Mouse (Mus musculus): Measurements from ENCODE around the gene Tnfrsf25. TPM values are rescaled to one million over a fixed set of nuclear protein-coding genes. Genes with fewer than 3 reads are reported as not detected.
A peak's percentile ranks its signal among the peaks of the same experiment; 100 is the strongest.

Gene Tnfrsf25
- polyA plus RNA-seq, 2 experiments = 0.15 to 0.93 TPM

DNA sequence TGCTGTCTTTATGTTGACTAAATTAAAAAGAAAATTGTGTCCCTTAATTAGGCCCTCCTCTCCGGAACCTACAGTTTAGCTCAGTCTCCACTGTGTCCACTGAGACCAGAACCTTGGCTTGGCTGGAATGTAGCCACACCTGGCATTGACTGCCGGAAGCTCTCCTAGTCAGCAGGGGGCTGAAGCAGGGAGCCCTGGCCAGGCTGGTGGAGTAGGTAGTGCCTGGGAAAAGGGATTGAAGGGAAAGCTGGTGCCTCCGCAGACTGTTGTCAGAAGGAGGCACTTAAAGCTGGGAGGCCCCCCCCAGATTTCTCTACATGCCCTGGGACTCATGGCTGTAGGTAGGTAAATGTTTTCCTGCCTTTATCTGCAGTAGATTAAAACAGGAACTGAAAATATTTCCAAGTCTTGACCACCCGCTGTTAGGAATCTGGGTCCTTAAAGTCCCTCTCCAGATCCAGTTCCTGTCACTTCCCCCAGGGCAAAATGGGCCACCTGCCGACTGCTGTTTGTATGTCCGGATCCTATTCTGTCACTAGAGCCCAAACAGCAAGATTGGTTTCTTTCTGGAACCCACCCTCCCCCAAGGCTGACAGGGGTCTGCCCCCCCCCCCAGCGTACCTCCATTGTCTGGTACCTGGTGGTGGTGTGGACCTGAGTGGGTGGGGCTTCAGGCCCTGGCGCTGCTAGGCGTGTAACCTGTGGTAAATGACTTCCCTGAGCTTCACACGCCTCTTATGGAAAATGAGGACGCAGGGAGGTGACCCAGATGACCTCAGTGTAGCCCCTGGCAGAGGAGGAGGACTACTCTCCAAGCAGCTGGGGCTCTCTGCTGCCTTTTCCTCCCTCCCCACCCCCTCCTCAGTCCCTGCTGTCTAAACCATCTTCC, 17.6 kb upstream of the Tnfrsf25 start:
- ATAC-seq (ENCODE audit: insufficient read depth) = no peak
- Histone ChIP-seq H3K27me3 (ENCODE audit: control insufficient read depth, insufficient read depth, low read length) (no peaks in the 10 kb centered on the region), H3K4me2 (ENCODE audit: low read depth) (no peak overlapping the region), H3K27ac (no peak overlapping the region), H3K36me3 (replicated peaks; ENCODE audit: control insufficient read depth, insufficient read depth, low read depth) (no peaks in the 10 kb centered on the region), H3K4me3 (ENCODE audit: insufficient read depth in 1 of 2, low read depth in 2 of 2, low read length in 2 of 2) (no peak overlapping the region), H3K9me3 (ENCODE audit: control insufficient read depth, low read length) (no peaks in the 10 kb centered on the region), H3K9ac (replicated peaks) (no peak overlapping the region), H3K4me1 (replicated peaks; ENCODE audit: control insufficient read depth in 2 of 2, insufficient read depth in 2 of 2, low read length in 1 of 2) (peaks cover 18 to 30% of the 10 kb centered on the region in 2 experiments)
- TF ChIP-seq CTCF (IDR thresholded peaks at IDR 0.05; ENCODE audit: low read depth) (no peak), EP300 (IDR thresholded peaks at IDR 0.05; ENCODE audit: low read depth) (no peak)
- no peak for DNase-seq (ENCODE audit: low read depth in 3 of 3, low spot score in 3 of 3)
- WGBS (ENCODE audit: insufficient replicate concordance) = 61% methylated on average over 11 of the region's 11 CpGs

DNA sequence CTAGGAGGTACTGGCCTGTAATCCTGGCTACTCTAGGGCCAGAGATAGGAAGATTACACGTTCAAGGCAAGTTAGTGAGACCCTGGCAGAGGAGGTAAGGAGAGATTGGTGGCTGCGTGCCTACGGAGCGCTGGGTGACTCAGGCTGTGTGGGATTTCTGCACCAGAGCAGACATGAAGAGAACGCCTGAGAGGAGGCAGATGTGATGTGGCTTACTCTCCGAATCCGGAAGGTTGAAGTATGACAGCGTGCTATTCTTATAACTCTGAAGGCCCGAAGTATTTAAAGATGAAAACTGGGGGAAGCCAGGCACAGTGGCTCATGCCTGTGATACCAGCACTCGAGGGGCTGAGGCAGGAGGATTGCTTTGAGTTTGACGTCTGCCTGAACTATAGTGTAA, 15.2 kb upstream of the Tnfrsf25 start:
- H3K9me3 ChIP-seq (ENCODE audit: control insufficient read depth, low read length) = no peaks in the 10 kb centered on the region
- H3K4me1 ChIP-seq (replicated peaks; ENCODE audit: control insufficient read depth in 2 of 2, insufficient read depth in 2 of 2, low read length in 1 of 2) = peaks cover 9 to 14% of the 10 kb centered on the region in 2 experiments
- DNase-seq (ENCODE audit: low read depth in 3 of 3, low spot score in 3 of 3) (no peak), ATAC-seq (ENCODE audit: insufficient read depth) (no peak)
- 63% methylated on average over 11 of the region's 11 CpGs for WGBS (ENCODE audit: insufficient replicate concordance)
- H3K27ac ChIP-seq = no peak overlapping the region
- TF ChIP-seq CTCF (IDR thresholded peaks at IDR 0.05; ENCODE audit: low read depth) (no peak), EP300 (IDR thresholded peaks at IDR 0.05; ENCODE audit: low read depth) (no peak)
- H3K9ac ChIP-seq (replicated peaks) = no peak overlapping the region
- peaks cover 6% of the 10 kb centered on the region; the same call in 1 of the 2 replicates for H3K36me3 ChIP-seq (replicated peaks; ENCODE audit: control insufficient read depth, insufficient read depth, low read depth)
- H3K4me3 ChIP-seq (ENCODE audit: insufficient read depth in 1 of 2, low read depth in 2 of 2, low read length in 2 of 2) = no peak overlapping the region
- H3K4me2 ChIP-seq (ENCODE audit: low read depth) = no peak overlapping the region
- H3K27me3 ChIP-seq (ENCODE audit: control insufficient read depth, insufficient read depth, low read length) = no peaks in the 10 kb centered on the region

DNA sequence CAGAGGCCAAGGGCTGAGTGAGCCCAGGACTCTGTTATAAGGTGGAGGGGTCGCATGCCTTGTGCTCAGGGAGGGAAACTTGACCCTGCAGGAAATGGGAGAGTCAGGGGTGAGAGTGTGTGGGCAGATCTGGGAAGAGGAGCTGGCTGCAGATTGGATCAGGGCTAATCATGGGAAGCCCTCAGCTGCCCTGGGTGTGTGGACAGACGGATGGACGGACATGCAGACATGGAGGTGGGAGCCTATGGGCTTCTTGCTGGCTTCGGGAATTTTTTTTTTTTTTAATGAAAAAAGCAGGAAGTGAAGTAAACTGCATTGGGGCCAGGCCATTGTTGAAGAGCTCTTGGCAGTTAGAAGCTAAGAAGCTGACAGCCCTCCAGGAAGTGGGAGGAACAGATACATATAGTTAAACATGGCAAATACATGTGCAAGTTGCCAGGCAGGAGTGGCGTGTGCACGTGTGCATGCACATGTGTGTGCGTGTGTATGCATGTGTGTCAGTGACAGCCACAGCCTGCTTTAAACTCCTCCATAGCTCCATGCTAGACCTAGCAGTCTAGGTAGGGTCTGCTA, 14.6 kb upstream of the Tnfrsf25 start:
- Histone ChIP-seq H3K9ac (replicated peaks) (no peak overlapping the region), H3K27me3 (ENCODE audit: control insufficient read depth, insufficient read depth, low read length) (no peaks in the 10 kb centered on the region), H3K27ac (no peak overlapping the region), H3K36me3 (replicated peaks; ENCODE audit: control insufficient read depth, insufficient read depth, low read depth) (peaks cover 6% of the 10 kb centered on the region; the same call in 1 of the 2 replicates), H3K4me3 (ENCODE audit: insufficient read depth in 1 of 2, low read depth in 2 of 2, low read length in 2 of 2) (no peak overlapping the region), H3K4me1 (replicated peaks; ENCODE audit: control insufficient read depth in 2 of 2, insufficient read depth in 2 of 2, low read length in 1 of 2) (peaks cover 3 to 9% of the 10 kb centered on the region in 2 experiments; a peak in 3 of 4 replicates), H3K9me3 (ENCODE audit: control insufficient read depth, low read length) (no peaks in the 10 kb centered on the region), H3K4me2 (ENCODE audit: low read depth) (no peak overlapping the region)
- 54% methylated on average over 7 of the region's 7 CpGs for WGBS (ENCODE audit: insufficient replicate concordance)
- TF ChIP-seq CTCF (IDR thresholded peaks at IDR 0.05; ENCODE audit: low read depth) (no peak), EP300 (IDR thresholded peaks at IDR 0.05; ENCODE audit: low read depth) (no peak)
- DNase-seq (ENCODE audit: low read depth in 3 of 3, low spot score in 3 of 3) = no peak
- ATAC-seq (ENCODE audit: insufficient read depth) = no peak

DNA sequence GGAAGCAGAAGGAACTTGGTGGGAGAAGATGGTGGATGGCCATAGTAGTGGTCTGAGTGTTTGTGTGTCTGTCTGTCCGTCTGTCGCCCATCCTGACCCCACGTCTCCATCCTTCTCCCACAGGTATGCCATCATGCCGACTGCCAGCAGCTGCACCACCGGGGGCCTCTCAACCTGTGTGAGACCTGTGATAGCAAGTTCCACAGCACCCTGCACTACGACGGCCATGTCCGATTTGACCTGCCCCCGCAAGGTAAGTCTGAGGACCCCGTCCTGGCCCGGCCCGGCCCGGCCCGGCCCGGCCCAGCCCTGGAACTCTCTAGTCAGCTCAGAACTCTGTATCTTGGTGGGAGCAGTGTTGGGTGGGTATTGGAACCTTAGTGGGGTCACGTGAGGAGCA, 13.8 kb upstream of the Tnfrsf25 start:
- TF ChIP-seq CTCF (IDR thresholded peaks at IDR 0.05; ENCODE audit: low read depth) (no peak), EP300 (IDR thresholded peaks at IDR 0.05; ENCODE audit: low read depth) (no peak)
- Histone ChIP-seq H3K4me3 (ENCODE audit: insufficient read depth in 1 of 2, low read depth in 2 of 2, low read length in 2 of 2) (no peak overlapping the region), H3K4me1 (replicated peaks; ENCODE audit: control insufficient read depth in 2 of 2, insufficient read depth in 2 of 2, low read length in 1 of 2) (peaks cover 0 to 10% of the 10 kb centered on the region in 2 experiments; a peak in 2 of 4 replicates), H3K9me3 (ENCODE audit: control insufficient read depth, low read length) (no peaks in the 10 kb centered on the region), H3K27ac (no peak overlapping the region), H3K4me2 (ENCODE audit: low read depth) (no peak overlapping the region), H3K9ac (replicated peaks) (no peak overlapping the region), H3K36me3 (replicated peaks; ENCODE audit: control insufficient read depth, insufficient read depth, low read depth) (peaks cover 6% of the 10 kb centered on the region; the same call in 1 of the 2 replicates), H3K27me3 (ENCODE audit: control insufficient read depth, insufficient read depth, low read length) (no peaks in the 10 kb centered on the region)
- ATAC-seq (ENCODE audit: insufficient read depth) (no peak), DNase-seq (ENCODE audit: low read depth in 3 of 3, low spot score in 3 of 3) (no peak)
- WGBS (ENCODE audit: insufficient replicate concordance) = 86% methylated on average over 16 of the region's 16 CpGs

DNA sequence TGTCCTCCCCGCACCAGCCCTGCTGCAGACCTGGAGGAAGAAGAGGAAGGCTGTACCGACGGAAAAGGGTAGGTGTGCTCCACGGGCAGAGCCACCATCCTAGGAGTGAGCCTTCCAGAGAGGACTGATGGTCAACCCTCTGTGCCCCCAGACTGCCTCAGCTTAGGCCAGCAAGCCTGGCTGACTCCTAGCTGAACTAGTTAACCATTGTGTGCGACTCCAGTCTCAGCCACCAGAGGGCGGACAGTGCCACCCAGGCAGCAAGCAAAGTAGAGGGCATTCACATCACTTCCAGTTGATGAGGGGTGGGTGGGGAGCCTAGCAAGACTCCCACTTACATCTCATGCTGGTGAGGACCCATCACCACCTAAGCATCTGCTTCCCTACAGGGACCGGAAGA, 12.7 kb upstream of the Tnfrsf25 start:
- 44% methylated on average over 7 of the region's 7 CpGs for WGBS (ENCODE audit: insufficient replicate concordance)
- Histone ChIP-seq H3K27me3 (ENCODE audit: control insufficient read depth, insufficient read depth, low read length) (no peaks in the 10 kb centered on the region), H3K4me1 (replicated peaks; ENCODE audit: control insufficient read depth in 2 of 2, insufficient read depth in 2 of 2, low read length in 1 of 2) (peaks cover 2 to 13% of the 10 kb centered on the region in 2 experiments; a peak in 2 of 4 replicates), H3K9ac (replicated peaks) (no peak overlapping the region), H3K4me2 (ENCODE audit: low read depth) (no peak overlapping the region), H3K27ac (no peak overlapping the region), H3K36me3 (replicated peaks; ENCODE audit: control insufficient read depth, insufficient read depth, low read depth) (peaks cover 6% of the 10 kb centered on the region; the same call in 1 of the 2 replicates), H3K9me3 (ENCODE audit: control insufficient read depth, low read length) (no peaks in the 10 kb centered on the region), H3K4me3 (ENCODE audit: insufficient read depth in 1 of 2, low read depth in 2 of 2, low read length in 2 of 2) (no peak overlapping the region)
- DNase-seq (ENCODE audit: low read depth in 3 of 3, low spot score in 3 of 3) = peak in 2 of 3 experiments; percentile 37 to 41
- no peak for ATAC-seq (ENCODE audit: insufficient read depth)
- TF ChIP-seq CTCF (IDR thresholded peaks at IDR 0.05; ENCODE audit: low read depth) (peak; percentile 97), EP300 (IDR thresholded peaks at IDR 0.05; ENCODE audit: low read depth) (no peak)
